Mouse (Mus musculus) hindbrain, embryonic 13.5 days (tissue): Measurements from ENCODE around the gene Sel1l3. TPM values are rescaled to one million over a fixed set of nuclear protein-coding genes. Genes with fewer than 3 reads are reported as not detected.

Experiments used
- ATAC-seq: fragments of 200-750 bp; cut with Nextera tagmentation; 2 replicates; pipeline ENCODE4 v1.8.0; 2017; ENCODE audit warnings: moderate TSS enrichment; ENCODE audit not compliant: low FRiP score
- H3K27ac ChIP-seq: fragments of 300-500 bp; sonication (generic); 2 replicates; pipeline ENCODE4 v1.5.1; 2015; ENCODE audit warnings: inconsistent platforms, mild to moderate bottlenecking, moderate library complexity
- H3K27me3 ChIP-seq: fragments of 300-500 bp; sonication (generic); 2 replicates; pipeline ENCODE4 v1.6.1; 2015; ENCODE audit warnings: mild to moderate bottlenecking, inconsistent platforms
- H3K36me3 ChIP-seq: fragments of 300-500 bp; sonication (generic); 2 replicates; pipeline ENCODE4 v1.6.1; 2015; ENCODE audit warnings: mild to moderate bottlenecking, inconsistent platforms
- H3K4me1 ChIP-seq: fragments of 300-500 bp; sonication (generic); replicated peaks from 2 replicates; pipeline ENCODE4 v1.6.1; 2015; ENCODE audit warnings: inconsistent platforms
- H3K4me2 ChIP-seq: fragments of 300-500 bp; sonication (generic); 2 replicates; pipeline ENCODE4 v1.6.1; 2015; ENCODE audit warnings: inconsistent platforms, mild to moderate bottlenecking, moderate library complexity
- H3K4me3 ChIP-seq: fragments of 300-500 bp; sonication (generic); 2 replicates; pipeline ENCODE4 v1.5.1; 2015; ENCODE audit warnings: mild to moderate bottlenecking, inconsistent platforms
- H3K9ac ChIP-seq: fragments of 300-500 bp; sonication (generic); 2 replicates; pipeline ENCODE4 v1.6.1; 2015; ENCODE audit warnings: mild to moderate bottlenecking, inconsistent platforms
- H3K9me3 ChIP-seq: fragments of 300-500 bp; sonication (generic); 2 replicates; pipeline ENCODE4 v1.6.1; 2016; ENCODE audit warnings: inconsistent platforms
- WGBS: fragments of 180-500 bp; shearing (Covaris S2); methylation state at CpG from one replicate; pipeline ENCODE4 v1.1.7; 2015; 5-methylcytosine and 5-hydroxymethylcytosine counted together
- polyA plus RNA-seq: library from polyadenylated mRNA; unstranded; fragments of >200 nt; fragmentation: Nextera tagmentation; extraction: Ambion mirVana; gene quantifications from 2 replicates; pipeline ENCODE4 v1.2.1, GENCODE M21; 2015

Sel1l3 gene
- polyA plus RNA-seq, 1 experiment from 2014 or later, result 5.2 TPM

DNA sequence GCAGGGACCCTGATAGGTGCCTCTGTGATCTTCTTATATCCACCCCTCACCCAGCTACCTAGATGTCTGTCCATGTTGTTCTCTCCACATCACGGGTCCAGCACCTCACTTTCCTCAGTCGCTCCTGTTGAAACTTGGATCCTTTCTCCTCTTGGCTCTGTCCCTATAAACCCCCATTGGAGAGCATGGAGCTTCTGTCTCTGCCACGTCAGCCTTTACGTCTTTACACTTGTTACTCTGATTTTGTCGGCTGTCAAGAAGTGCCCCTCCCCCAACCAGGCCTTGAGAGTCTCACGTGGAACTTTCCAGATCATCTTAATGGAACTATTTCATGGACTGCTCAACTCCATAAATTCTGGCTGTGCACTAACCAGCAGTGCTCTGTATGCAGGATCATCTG, 2.5 kb downstream of the Sel1l3 start:
- ATAC-seq, result no peak
- Histone ChIP-seq H3K27me3 (peaks cover 21% of the 10 kb centered on the region), H3K4me2 (peak overlapping the region; percentile 18), H3K27ac (no peak overlapping the region), H3K4me1 (peaks cover 48% of the 10 kb centered on the region), H3K36me3 (no peaks in the 10 kb centered on the region), H3K4me3 (no peak overlapping the region), H3K9ac (0 out of 2 replicates have a peak overlapping the region, but pooled peaks have one; percentile 8), H3K9me3 (no peaks in the 10 kb centered on the region)
- 54% methylated on average over 6 of the region's 6 CpGs for WGBS

DNA sequence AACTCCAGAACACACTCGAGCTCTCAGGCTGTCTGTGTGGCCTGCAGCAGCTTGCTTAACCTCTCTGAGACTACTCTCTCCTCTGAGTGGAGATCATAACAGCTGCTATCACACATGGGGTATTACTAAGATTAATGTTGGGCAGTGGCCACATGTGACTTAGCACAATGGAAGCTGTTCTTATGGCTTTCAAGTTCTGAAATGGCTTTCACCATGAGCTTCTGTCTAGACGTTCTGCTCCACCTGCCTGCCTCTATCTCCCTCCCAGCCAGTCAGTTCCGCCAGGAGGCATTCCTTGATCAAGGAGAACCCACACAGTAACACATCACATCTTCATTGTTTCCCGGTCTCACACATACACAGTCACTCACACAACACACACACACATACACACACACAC, 3.2 kb downstream of the Sel1l3 start:
- Histone ChIP-seq H3K36me3 (no peaks in the 10 kb centered on the region), H3K9ac (0 out of 2 replicates have a peak overlapping the region, but pooled peaks have one; percentile 8), H3K27me3 (peaks cover 21% of the 10 kb centered on the region), H3K4me1 (peaks cover 48% of the 10 kb centered on the region), H3K4me3 (no peak overlapping the region), H3K9me3 (no peaks in the 10 kb centered on the region), H3K4me2 (peak overlapping the region; percentile 18), H3K27ac (no peak overlapping the region)
- 68% methylated on average over 4 of the region's 4 CpGs for WGBS
- no peak for ATAC-seq

DNA sequence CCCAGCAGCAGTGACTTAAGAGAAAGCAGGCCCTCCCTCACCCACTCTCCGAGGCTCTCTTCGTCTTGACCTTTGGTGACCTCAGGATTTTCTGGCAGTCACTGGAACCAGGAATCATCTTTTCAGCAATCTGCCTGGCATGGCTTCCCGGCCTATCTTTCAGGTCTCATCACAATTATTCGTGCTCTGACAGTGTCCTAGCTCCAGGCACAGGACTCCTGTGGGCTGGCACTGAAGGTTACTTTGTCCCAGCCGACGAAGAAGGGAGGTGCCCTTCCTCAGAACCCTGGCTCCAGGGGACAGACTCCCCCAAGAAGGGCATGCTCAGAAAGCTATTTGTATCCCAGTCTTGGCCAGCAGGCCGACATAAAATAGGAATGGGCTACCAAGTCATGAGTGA, 4.0 kb downstream of the Sel1l3 start:
- no peaks in the 10 kb centered on the region for H3K9me3 ChIP-seq
- H3K4me1 ChIP-seq, result peaks cover 46% of the 10 kb centered on the region
- no peak overlapping the region for H3K4me2 ChIP-seq
- H3K9ac ChIP-seq, result no peak overlapping the region; the same call in 1 of the 2 replicates
- H3K36me3 ChIP-seq, result no peaks in the 10 kb centered on the region
- no peak for ATAC-seq
- H3K4me3 ChIP-seq, result no peak overlapping the region
- no peak overlapping the region for H3K27ac ChIP-seq
- WGBS, result 34% methylated on average over 7 of the region's 7 CpGs
- H3K27me3 ChIP-seq, result peaks cover 21% of the 10 kb centered on the region

DNA sequence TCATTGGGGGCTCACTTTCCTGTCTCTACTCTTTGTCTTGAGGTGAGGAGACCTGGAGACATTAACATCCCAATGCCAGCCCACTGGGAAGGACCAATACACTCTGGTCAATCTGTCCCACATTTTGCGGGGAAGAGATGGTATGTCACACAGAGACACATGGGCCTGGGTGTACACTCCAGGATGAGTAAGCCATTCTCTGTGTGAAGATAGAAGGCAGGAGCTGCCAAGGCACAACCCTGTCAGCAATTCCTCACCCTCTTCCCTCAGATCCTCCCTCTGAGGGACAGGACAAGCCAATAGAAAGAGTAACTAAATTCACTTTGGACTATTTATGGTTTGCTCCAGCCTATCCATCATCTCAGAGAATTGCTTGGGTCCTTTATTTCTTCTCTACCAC, 5.0 kb downstream of the Sel1l3 start:
- Histone ChIP-seq H3K27me3 (peaks cover 21% of the 10 kb centered on the region), H3K9me3 (no peaks in the 10 kb centered on the region), H3K4me1 (peaks cover 37% of the 10 kb centered on the region), H3K4me2 (no peak overlapping the region), H3K4me3 (no peak overlapping the region), H3K36me3 (no peaks in the 10 kb centered on the region), H3K27ac (no peak overlapping the region), H3K9ac (no peak overlapping the region)
- 84% methylated on average over 1 of the region's 1 CpGs for WGBS
- ATAC-seq, result no peak

DNA sequence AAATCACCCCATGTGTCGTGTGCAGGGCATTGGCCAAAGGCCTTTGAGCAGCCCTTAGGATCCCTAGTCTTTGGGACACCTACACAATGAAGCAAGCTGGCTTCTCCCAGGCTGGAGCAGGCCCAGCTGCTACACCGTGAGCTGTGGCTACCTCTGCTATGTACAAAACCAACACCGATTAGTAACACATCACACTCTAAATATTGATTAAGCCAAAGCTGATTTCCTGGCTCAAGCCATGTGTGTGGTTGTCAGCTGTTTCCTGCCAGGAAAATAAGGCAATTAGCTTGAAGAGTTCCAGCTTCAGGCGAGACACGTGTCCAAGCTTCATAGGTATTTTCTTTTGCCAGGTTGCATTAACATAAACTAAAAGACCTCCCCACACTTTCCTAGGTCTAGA, 7.2 kb downstream of the Sel1l3 start:
- no peaks in the 10 kb centered on the region for H3K36me3 ChIP-seq
- ATAC-seq, result no peak
- H3K4me1 ChIP-seq, result peaks cover 22% of the 10 kb centered on the region
- no peak overlapping the region for H3K9ac ChIP-seq
- H3K9me3 ChIP-seq, result no peaks in the 10 kb centered on the region
- no peak overlapping the region for H3K4me3 ChIP-seq
- H3K27me3 ChIP-seq, result peaks cover 15% of the 10 kb centered on the region
- no peak overlapping the region for H3K27ac ChIP-seq
- 82% methylated on average over 5 of the region's 5 CpGs for WGBS
- no peak overlapping the region for H3K4me2 ChIP-seq

DNA sequence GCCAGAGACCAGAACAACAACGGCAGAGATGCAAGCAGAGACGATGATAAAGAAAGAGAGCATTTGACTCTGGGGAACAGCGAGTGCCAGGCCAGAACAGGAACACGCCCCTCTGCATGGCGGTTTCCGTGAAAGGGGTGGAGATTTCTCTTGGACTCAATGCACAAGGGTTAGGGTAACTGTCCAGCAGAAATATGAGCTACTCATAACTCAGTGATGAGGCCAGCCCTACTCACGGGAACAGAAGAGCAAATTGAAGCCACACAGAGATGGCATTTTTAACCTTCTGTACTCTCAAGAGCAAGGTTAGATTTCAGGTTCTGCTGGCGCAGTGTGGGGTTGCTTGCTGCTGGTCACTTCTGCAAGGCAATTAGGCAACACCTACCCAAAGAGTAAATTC, 11.0 kb downstream of the Sel1l3 start:
- Histone ChIP-seq H3K9ac (no peak overlapping the region), H3K36me3 (no peaks in the 10 kb centered on the region), H3K4me1 (0 out of 2 replicates have a peak, but pooled peaks cover 2% of the 10 kb centered on the region), H3K4me3 (no peak overlapping the region), H3K27ac (no peak overlapping the region), H3K4me2 (no peak overlapping the region), H3K9me3 (no peaks in the 10 kb centered on the region), H3K27me3 (no peaks in the 10 kb centered on the region)
- ATAC-seq, result no peak
- 86% methylated on average over 8 of the region's 8 CpGs for WGBS

DNA sequence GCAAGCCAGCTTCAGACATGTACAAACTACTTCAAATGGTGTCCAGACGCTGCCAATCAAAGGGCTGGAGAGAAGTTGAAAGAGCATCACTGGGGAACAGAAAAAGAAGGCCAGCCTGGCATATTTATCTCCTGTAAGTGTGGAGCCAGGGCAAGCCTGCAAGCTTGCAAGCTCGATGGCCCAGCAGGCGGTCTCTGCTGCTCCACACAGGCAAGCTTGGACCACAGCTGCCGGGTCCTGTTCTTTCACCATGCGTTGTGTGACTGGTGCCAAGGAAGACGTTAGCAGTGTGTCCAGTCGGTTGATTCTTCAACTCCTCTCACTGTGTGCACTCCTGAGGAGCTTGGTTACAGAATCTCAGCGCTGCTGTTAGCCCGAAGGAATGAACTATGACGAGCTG, 12.9 kb downstream of the Sel1l3 start:
- no peaks in the 10 kb centered on the region for H3K9me3 ChIP-seq
- H3K9ac ChIP-seq, result no peak overlapping the region
- H3K27ac ChIP-seq, result no peak overlapping the region
- no peaks in the 10 kb centered on the region for H3K36me3 ChIP-seq
- ATAC-seq, result no peak
- H3K4me3 ChIP-seq, result no peak overlapping the region
- H3K27me3 ChIP-seq, result no peaks in the 10 kb centered on the region
- H3K4me2 ChIP-seq, result no peak overlapping the region
- 80% methylated on average over 10 of the region's 10 CpGs for WGBS
- H3K4me1 ChIP-seq, result 0 out of 2 replicates have a peak, but pooled peaks cover 2% of the 10 kb centered on the region

DNA sequence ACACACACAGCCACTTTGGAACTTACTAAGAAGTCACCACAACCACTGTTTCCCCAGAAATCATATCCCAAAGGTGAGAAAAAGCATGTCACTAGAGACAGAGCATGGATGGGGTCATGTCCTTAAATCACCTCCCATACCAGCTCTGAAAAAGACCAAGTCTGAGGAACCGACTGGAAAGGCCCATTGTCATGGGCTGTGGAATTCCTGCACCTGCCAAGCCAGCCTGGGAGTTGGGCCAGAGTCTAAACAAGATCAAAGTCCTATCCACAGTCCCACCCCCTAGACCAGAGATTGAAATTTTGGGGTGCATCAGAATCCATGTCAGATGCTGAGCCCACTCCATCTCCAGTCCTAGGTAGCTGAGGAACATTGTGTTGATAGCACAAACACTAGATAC, 15.3 kb downstream of the Sel1l3 start:
- no peaks in the 10 kb centered on the region for H3K27me3 ChIP-seq
- H3K9ac ChIP-seq, result no peak overlapping the region
- no peaks in the 10 kb centered on the region for H3K4me1 ChIP-seq
- 93% methylated on average over 1 of the region's 1 CpGs for WGBS
- no peak for ATAC-seq
- H3K9me3 ChIP-seq, result no peaks in the 10 kb centered on the region
- no peak overlapping the region for H3K4me3 ChIP-seq
- H3K4me2 ChIP-seq, result no peak overlapping the region
- no peak overlapping the region for H3K27ac ChIP-seq
- H3K36me3 ChIP-seq, result no peaks in the 10 kb centered on the region

DNA sequence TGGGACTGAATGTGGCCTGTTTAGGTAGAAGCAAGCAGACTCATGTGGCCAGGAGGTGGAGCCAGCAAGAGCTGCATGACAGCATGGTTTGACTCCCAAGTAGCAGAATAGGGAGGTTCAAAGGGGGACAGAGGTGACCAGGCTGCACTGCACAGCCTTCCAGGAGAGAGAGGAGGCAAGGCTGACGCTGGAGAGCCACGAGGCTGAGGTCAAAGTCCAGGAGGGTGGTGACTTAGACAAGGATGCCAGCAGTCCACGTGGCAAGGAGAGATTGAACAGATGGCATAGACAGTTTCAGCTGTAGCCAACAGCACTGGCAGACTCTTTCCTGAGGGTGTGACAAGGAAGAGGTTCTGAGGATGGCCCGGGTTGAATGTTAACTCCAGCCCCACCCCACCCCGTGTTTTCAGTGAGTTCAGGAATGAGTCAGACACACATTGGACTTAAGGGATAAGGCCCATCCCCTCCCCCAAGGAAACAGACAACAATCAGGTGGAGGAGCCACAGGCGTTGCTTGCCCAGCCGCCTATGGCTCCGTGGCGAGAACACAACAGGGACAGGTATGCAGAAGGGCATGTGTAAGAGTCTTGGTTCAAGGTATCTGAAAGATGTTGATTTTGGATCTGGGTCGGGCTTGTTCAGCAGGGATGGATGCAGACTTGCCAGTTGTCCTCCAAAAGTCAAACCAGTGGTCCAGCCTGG, 17.2 kb downstream of the Sel1l3 start:
- Histone ChIP-seq H3K9ac (no peak overlapping the region), H3K27ac (no peak overlapping the region), H3K9me3 (no peaks in the 10 kb centered on the region), H3K4me3 (no peak overlapping the region), H3K4me1 (no peaks in the 10 kb centered on the region), H3K27me3 (no peaks in the 10 kb centered on the region), H3K36me3 (no peaks in the 10 kb centered on the region), H3K4me2 (no peak overlapping the region)
- 74% methylated on average over 10 of the region's 10 CpGs for WGBS
- ATAC-seq, result no peak

DNA sequence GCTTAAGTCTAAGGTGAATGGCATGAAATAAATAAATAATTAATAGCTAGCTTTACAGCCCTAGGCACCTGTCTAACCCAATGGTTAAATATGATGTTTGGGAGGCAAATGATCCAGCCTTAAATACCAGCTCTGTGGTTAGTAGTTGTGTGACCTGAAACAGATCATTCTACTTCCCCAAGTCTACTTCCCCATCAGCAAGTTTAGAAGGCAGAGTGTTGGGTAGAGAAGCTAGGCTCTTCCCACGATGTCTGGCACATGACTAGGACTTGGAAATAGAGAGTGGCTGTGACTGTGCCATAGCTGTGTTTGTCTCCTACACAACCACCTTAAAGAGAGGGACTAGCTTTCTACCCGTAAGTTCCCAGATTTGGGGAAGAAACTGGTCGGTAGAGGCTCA, 18.9 kb downstream of the Sel1l3 start:
- 92% methylated on average over 3 of the region's 3 CpGs for WGBS
- H3K9me3 ChIP-seq, result no peaks in the 10 kb centered on the region
- H3K27ac ChIP-seq, result no peak overlapping the region
- H3K4me2 ChIP-seq, result no peak overlapping the region
- no peak overlapping the region for H3K4me3 ChIP-seq
- no peaks in the 10 kb centered on the region for H3K27me3 ChIP-seq
- H3K36me3 ChIP-seq, result no peaks in the 10 kb centered on the region
- H3K9ac ChIP-seq, result no peak overlapping the region
- ATAC-seq, result no peak
- H3K4me1 ChIP-seq, result no peaks in the 10 kb centered on the region

DNA sequence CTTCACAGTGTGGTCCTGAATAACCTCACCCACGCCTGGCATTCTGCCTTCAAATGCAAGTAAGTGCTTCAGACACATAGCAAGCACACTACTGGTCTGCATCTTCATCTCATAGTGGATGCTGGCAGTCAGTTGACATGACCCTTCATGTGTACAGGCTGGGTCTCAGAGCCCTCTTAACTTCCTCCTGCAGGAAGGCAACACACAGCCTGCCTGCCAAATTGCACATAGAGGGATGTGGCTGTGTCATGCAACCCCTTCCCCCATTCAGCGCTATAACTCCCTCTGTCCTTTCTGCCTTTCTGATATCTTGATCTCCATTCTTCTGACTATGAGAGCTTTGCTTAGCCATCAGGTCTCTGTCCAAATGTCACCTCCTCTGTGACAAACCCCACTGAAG, 19.3 kb downstream of the Sel1l3 start:
- Histone ChIP-seq H3K9ac (no peak overlapping the region), H3K27me3 (no peaks in the 10 kb centered on the region), H3K4me2 (no peak overlapping the region), H3K4me1 (no peaks in the 10 kb centered on the region), H3K9me3 (no peaks in the 10 kb centered on the region), H3K27ac (no peak overlapping the region), H3K36me3 (no peaks in the 10 kb centered on the region), H3K4me3 (no peak overlapping the region)
- ATAC-seq, result no peak
- WGBS, result 79% methylated on average over 2 of the region's 2 CpGs

DNA sequence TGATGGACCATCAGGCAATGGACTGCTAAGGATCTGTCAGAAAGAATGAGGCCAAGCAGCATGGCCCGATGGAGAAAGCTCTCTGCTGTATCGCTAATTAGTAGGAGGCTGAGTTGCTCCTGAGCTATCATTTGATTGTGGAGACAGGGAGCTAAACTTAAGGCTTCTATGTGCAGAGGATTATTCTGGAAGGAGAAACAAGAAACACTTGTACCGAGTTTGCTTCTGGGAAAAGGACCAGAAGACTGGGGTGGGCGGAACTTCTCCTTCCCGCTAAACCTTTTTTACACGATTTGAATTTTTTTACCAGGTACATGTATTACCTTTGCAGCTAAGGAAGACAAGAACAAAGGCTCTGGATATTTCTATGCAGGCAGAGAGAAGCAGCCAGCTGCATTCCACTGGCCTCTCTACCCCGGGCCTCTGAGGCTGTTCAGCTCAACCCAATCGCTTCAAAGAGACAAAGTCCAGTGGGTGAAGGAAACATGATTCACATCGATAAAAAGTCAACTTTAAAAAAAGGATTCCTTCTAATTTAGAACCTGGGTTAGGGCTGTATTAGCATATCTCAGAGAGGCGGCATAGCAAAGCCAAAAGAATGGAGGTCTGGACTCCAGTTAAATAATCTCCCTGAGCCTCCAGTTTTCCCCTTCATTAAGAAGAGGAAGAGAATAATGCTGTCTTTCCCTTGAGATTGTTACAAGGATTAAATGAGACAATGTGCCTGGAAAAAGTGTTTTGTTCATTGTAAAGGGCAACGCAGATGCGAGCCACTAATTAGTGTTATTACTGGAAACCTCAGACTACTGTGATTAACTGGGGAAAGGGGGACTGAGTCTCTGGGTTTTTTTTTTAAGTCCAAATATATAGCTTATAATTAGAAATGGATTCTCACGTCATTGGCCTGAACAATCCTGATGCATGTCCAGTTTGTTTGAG, 20.4 kb downstream of the Sel1l3 start:
- Histone ChIP-seq H3K36me3 (no peaks in the 10 kb centered on the region), H3K9ac (no peak overlapping the region), H3K27ac (no peak overlapping the region; the same call in 1 of the 2 replicates), H3K4me3 (no peak overlapping the region), H3K27me3 (no peaks in the 10 kb centered on the region), H3K4me2 (no peak overlapping the region), H3K9me3 (no peaks in the 10 kb centered on the region), H3K4me1 (no peaks in the 10 kb centered on the region)
- 77% methylated on average over 13 of the region's 13 CpGs for WGBS
- ATAC-seq, result no peak
